Mouse (Mus musculus) embryo, embryonic 11.5 days (tissue): ENCODE data around the gene Otc.
A peak's percentile ranks its signal among the peaks of the same experiment; 100 is the strongest.

Experiments used
- DNase-seq: peaks from one replicate; pipeline ENCODE4 v3.0.0-alpha.2; 2012; ENCODE audit warnings: low read depth, low spot score

Otc gene

DNA sequence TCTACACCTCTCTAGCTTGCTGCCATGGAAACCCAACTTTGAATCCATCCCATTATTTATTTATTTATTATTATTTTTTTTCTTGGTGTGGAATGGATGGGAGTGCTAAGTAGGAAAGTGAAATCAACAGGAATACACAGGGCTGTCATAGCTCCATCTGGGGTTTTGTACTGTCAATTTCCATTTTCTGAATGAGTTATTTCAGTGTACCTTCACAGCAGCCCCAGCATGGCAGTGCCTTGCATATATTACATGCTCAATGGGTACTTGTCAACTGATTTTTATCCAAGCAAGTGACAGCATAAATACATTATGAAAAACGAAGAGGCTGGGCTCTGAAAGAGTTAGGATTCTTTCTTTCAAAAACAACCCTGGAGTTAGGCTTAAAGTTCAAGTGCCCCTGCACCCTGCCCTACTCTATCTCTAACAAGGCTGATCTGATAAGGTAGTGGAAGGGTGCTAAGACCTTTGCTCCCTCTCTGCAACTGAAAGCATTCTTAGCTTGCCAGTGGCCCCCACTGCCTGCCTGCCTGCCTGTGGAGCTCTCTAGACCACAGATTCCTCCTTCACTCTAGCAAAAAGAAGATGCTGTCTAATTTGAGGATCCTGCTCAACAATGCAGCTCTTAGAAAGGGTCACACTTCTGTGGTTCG lies at the start of gene Otc:
Gene Otc, plus strand, starts transcription at position 454 of the 653 bp plus-strand sequence.
- no peak for DNase-seq

DNA sequence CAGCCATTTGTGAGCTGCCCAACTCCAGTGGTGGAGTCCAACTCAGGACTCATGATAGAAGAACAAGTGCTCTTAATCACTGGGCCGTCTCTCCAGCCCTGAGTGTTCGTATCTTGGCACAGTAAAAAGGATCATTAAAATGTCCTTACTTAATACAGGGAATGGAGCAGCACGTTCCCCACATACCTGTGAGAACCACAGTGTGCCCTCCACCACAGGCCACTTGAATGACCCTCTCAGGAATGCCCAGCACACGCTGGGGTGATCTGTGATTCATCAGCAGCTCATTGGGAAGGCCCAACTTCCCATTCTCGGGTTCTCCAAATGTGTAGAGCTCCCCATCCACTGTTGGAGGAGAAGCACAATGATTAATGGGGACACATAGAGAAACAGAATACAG lies 46.2 kb upstream of the Otc start:
- DNase-seq, result no peak

DNA sequence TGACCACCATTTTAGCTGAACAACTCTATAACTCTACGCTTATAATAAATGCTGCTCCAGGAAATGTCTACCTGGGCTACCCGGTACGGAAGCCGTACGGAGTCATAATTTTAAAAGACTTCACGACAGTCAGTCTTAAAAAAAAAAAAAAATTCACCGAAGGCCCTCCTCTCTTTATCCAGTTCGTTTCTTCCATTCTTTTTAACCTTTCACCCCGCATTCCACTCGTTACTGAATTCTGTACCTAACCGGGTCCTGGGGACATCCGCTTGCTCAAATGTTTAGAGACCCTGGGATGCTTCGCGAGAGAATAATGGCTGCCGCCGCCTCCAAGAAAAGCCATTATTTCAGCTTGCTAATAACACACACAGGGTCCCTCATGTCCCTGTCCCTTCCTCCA lies 36.1 kb upstream of the Otc start:
- DNase-seq, result peak; percentile 8

DNA sequence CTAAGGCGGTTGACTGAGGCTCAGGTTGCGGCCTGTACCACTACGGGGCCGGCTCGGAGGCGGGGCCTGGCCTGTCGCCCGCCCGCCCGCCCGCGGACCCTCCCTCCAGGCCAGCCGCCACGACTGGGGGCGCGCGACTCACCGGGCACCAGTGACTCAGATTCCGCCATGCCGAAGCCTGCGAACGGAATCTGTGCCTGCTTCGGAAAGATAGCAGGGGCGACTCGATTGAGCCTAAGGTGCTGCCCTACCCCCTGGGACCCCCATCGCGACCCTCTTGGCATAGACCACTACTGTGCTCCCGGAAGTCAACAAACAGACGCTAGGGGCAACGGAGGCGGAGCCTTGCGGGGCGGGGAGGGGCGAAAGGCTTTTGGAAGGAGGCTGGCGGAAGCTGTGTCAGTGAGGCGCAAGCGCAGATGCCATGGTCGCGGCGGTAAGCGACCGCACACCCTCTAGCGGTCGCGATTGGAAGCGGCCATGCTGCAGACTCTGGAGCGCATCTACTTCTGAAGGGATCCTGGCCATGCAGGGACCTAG lies 35.6 kb upstream of the Otc start, which contains the start of gene Rpgr:
Gene Rpgr, minus strand, starts transcription at position 511 of the 540 bp plus-strand sequence.
- peak; percentile 87 for DNase-seq

DNA sequence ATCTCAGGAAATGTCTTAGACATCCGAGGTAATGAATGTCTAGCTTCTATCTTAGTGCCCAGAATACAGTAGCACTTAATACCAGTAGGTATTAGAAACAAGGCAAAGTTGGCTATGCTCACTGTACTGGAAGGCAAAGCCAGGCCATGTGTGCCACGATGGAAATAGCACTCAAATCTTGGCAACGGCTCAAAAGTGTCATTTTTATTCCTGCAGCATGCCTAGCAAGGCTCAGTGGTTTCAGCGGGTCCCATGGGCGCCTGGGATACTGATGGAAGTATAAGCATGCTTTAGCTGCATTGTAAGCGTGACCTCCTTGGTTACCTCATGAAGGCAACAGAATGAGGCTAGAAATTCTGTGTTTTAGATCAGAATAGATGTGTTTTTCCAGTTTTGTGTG lies 32.8 kb upstream of the Otc start:
- no peak for DNase-seq

DNA sequence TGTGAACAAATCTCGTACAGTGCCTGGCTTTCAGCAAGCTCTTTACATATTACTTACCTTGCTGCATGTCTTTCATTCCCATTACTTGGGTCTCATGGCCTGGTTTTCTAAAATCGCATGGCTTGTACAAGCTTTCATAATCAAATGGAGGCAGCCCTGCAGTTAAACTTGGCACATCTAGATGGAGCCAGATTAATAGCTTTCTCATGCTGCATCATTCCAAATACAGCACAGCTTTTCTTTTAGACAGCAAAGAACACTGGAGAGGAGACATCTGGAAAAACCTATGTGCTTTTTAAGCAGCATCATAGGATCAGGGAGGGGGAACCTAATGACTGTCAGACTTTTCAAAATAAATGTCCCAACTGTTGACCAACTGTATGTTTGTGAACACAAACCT lies 19.1 kb upstream of the Otc start:
- no peak for DNase-seq

DNA sequence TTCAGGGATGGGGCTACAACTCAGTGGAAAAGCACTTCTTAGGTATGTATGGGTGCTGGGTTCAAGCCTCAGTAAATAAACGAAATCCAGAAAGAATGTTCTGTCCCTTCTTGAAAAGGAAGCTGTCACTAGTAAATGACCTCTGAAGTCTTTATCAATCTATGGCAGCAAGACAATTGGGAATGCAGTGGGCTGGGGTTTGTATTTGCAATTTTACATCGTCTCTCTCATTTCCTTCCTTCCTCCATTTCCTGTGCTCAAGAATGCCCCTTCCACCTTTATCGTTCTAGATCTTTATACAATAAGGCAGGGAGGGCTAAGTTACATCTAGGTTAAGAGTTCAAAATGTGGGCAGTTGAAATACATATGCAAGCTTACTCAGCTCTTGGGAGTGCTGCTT lies 17.5 kb upstream of the Otc start:
- DNase-seq, result no peak

DNA sequence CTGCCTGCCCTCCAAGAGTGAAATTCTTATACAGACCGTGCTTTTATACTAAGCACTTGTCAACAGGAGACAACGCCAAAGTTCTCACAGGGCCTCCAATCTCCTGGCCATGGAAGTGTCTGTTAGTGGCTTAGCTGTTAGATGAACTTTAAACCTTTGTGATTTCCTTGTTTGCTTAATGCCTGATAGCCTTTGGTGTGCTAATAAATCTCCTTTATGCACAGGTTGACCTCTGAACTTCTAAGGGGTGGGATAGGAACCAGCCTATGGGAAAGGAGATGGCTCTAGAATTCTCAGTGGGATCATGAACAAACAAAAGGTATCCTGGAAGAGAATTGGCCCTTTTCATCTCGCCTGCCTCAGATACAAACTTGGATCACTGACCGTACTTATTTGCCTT lies 12.6 kb upstream of the Otc start:
- DNase-seq, result no peak

DNA sequence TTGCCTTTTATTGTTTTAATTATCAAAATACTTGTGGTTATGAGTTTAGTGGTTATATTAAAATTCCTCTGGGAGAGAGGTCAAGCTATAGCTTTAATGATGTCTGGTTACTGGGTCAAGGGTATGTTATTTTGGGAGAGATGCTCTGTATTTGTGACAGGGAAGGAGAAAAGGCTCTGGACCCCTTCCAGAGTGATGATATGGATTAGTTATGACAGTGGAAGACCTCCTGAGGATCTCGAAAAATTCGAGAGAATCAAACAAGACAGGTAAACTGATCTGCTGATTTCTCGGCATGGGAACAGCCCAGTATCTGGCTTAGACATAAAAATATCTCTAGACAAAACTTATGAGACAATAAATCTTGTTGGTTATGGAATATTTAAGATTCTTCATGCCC lies 8.2 kb upstream of the Otc start:
- DNase-seq, result no peak

DNA sequence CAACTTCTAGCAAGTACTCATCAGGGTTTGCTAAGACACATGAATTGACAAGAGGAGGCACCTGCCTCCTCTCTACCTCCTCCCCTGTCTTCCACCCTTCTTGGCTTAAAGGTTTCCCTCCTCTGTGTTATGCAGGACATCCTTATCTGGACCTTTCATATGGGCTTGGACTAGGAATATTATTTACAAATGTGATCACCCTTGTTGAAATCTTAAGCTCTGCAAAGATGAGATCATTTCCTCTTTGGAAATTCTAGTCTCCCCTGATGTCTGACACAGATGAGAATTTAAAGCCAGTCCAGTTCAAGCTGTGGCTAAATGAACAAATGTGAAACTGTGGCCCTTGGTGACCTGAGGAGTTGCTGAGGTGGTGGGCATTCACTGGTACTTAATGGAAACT lies 748 bp upstream of the Otc start:
- no peak for DNase-seq

DNA sequence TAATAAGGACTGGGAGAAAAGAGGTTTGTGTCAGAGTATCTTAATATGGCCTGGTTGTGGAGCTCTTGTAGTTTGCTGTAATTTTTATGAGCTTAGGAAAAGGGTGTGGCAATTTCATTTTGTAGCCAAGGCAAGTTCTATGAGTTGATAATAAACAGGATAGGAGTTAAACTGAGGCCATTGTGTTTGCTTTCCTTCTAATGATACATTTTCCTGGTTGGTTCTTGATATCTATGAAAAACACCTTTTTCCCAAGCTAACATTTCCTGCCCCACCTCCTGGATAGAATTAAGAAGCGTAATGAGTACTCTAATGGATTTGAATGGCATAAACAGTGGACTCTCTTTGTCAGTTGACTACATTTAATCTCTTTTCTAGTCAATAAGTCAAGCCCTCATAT lies 5.7 kb downstream of the Otc start:
- DNase-seq, result no peak

DNA sequence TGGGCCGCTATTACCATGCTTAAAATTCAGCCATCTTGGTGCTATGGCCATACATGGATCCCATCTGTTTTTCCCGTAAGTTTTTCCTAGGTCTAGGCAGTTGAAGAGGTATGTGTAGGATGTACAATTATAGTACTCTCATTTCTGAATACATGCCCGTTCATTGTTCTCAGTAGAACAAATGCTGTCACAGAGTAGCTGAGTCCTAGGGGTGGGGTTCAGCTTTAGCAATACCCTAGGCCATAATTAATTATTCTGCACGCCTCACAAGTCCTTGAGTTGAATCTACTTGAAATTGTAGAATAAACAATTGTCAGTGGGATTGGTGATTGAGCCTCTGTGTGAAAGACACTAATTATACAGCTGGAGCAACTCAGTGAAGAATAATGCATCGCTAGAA lies 6.2 kb downstream of the Otc start:
- no peak for DNase-seq

DNA sequence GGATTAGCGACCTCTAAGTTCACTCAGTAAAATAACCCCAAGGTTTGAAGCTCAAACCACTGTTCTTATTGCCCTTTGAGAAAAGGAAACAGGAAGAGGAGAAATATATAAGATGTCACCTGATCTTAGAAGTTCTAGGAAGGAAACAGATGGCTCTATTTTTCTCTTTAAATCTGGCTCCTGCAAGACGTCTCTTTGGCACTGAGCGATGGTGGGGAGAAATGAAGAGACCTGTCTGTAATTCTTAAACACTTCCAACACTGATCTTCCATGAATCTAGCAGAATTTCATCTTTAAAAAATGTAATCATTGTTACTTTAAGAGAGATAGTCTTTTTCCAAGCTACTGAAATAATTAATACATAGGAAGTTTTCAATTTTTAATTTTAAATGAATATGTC lies 16.2 kb downstream of the Otc start:
- no peak for DNase-seq

DNA sequence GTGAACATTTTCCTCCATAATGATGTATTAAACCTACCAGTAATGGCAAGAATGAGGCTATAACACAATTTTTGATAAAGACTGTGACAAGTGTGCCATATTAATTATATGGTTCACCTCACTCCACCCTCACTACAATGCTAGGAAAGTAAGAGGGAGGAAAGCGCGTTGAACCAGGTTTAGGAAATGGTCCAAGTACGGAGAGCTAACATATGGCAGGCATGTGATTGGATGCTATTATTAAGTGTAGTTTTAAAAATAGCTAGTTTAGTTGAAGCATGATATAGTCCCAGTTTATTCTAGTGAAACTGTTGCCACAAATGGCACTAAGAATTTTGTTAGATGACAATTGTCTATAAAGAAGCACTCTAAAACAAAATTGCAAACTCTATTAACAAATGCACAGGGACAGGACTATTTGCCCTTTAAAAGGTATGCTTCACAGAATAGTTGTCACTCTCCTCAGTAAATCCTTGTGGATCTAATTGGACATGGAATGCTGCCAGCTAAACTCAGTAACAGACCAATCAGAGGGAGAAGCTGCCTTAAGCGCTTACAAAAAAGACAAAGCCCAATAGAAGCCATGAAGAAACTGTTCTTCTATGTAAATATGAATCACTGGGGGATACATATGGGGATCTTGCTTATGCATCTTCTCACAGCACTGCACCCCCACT lies 16.8 kb downstream of the Otc start:
- no peak for DNase-seq

DNA sequence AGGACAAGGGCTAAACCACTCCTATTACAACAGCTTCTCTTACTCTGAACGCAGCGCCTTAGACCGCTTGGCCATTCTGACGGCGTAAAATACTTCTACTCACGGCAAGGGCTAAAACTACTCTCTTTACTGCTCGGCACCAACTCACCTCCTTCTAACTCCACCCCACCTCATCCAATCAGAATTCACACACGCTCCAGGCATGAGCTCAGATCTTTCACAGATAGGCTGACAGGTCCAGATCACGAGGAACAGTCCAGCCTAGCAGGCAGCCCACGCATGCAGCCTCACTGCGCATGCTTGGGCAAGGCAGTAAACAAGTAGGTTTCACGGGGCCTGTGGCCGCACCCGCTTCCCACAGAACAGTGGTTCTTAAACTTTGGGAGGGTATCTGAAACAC lies 45.2 kb downstream of the Otc start:
- no peak for DNase-seq

DNA sequence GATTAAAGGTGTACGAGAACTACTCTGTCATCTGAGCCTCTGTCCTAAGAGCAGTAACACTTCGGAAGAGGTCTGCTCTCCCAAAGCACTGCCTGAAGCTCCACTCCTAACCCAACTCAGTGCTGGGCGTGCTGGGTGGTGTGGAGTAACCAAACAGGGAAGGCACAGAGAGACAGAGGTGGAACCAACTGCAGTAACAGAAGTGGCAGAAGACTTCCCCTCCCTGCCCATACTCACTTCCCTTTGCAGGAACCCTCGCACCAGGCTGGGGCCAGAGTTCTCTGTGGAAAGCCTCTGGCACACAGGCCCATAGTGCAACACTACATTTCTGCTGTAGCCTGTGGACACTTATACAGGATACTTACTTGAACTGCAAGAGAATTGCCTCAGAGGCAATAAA lies 66.1 kb downstream of the Otc start:
- no peak for DNase-seq

DNA sequence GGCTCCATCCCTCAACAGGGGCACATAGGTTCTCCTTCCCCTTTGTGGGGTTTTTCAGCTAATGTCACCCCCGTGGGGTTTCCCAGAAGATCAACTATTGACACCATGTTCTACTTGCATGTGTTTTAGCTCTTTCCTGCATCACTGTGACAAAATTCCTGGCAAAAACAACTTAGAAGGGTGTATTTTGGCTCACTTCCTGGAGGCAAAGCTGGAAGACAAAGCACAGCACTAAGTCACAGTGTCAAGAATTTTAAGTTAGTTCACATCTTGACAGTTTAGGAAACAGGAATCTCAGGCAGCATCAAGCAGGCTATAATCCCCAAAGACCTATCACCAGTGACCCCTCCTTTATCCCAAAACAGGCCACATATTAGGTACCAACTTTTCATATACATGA lies 78.1 kb downstream of the Otc start:
- DNase-seq, result no peak

DNA sequence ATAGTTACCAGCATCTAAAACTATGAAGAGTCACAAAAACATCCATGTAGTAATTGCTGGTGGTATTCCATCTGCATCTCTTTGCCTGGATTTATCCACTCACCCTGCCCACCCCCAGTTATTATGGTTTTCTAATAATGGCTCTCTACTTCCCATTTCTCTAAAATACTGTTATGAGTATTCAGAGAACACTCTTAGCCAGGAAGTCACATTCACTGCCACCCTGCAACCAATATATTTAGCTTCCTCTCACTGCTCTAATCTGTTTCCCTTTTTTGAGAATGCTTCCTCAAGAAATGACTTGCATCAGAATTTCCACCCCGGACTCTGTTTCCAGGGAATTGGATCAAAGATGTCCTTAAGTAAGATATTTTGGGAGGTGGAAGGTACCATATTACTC lies 79.6 kb downstream of the Otc start:
- DNase-seq, result no peak

DNA sequence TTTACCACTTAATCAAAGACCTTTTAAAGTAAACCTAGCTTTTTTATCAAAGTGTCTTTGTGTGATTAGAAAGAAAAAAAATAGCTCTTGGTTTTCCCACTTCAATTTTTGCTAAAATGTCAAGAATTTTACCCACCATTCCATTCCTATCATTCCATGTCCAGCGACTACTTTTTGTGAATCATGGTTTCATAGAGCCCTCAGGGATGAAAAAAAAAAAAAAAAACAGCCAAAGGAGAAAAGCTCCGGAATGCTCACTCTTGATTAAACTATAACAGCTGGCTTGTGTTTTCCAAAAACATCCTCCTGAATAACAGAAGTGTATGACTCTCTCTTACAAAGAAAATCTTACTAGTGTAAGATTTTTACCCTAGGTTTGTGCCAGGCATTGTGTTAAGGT lies 84.7 kb downstream of the Otc start:
- DNase-seq, result no peak

DNA sequence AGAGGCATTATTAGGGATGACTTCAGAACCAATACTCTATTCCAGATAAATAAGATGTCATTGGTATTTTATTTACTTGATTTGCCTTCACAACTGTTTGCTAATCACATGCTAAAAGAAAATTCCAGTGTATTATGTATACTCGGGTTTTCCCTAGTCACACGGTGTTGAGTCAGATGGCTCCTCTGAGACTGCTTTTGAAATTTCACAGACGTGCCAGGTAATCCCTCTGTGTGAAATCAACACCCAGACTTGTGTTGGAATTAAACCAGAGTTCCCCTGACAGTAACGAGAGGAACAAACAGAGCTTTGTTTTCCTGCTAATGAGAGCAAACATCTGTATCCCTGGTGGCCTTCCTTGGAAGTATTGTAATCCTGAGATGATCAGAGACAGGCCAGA lies 103.8 kb downstream of the Otc start:
- DNase-seq, result no peak
